In the genomic region with DNA sequence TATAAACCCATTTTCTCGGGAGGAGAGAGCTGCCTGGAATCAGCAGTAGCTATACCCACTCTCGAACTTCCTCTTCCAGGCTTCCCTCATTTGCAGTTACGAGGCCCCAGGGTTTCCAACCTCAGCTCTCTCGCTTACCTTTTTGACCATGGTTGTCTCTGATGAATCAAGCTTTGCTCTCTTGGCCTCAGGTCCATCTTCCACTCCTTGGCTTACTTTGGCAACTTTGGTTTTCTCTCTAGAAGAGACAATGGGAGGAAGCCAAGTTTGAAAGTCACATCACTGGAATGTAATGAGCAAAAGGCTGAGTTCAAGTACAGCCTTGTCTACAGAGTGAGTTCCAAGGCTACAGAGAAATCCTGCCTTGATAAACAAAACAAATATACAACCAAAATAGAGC, we compare ENCODE assay signal across 1 mouse cellular context.
TF ChIP-seq lines count a peak whose summit lies in the region.

No protein-coding gene starts in this region.

TF ChIP-seq in CH12.LX, 34 proteins besides CTCF, POLR2A, EP300 and RAD21 (continued from another document):
- no peak for TF ChIP-seq POLR2AphosphoS2 (IDR thresholded peaks at IDR 0.05; ENCODE audit: low read depth, low read length)
